In the genomic region with DNA sequence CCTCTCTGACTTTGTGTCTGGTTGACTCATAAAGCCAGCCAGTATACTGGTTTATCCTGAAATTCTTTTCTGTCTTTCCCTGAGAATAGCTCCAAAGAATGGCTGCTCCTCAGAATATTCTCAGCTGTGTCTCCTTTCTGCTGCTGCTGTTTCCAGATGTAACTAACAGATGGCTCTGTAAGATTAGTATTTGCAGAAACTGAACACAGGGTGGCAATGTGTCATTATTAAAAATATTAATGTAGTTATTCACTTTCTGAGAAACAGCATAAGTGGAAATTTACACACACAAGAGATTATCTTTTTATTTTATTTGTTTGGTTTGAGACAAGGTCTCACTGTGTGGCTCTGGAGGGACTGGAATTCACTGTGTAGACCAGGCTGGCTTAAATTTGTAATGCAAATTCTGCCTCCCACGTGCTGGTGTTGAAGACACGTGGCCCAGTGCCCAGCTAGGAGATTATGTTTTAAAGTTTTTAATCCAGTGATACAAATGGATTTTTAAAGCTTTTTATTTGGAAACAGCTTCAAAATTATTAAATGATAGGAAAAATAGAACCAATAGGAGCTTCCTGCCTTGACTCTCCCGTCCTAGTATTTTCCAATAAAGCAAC, we compare ENCODE assay signal across 23 mouse cellular contexts. TPM values are rescaled to one million over a fixed set of nuclear protein-coding genes. Genes with fewer than 3 reads are reported as not detected.
A peak's percentile ranks its signal among the peaks of the same experiment; 100 is the strongest.
DNase-seq lines count a peak whose midpoint lies in the region; ATAC-seq and TF ChIP-seq lines count a peak whose summit lies in the region.
"Had no signal": no experiment of that assay in that cellular context is flagged by ENCODE, and none has a peak within 500 bp of the region (broad histone marks: within the 10 kb centered on the region; RNA-seq: fewer than 3 reads in every experiment).

No protein-coding gene starts in this region.

- no peak overlapping the region for H3K4me3 ChIP-seq in intestine, postnatal 0 days (ENCODE audit: low read depth, low read length)
- no peak overlapping the region for H3K4me3 ChIP-seq in intestine, embryonic 15.5 days (replicated peaks)
- no peak overlapping the region for H3K4me3 ChIP-seq in midbrain, postnatal 0 days (ENCODE audit: low read depth, low read length)
- no peak overlapping the region for H3K4me3 ChIP-seq in midbrain, embryonic 13.5 days (replicated peaks)
- H3K4me3 ChIP-seq in G1E (ENCODE audit: low read depth, low read length), result no peak overlapping the region
- no peak overlapping the region for H3K4me3 ChIP-seq in stomach, postnatal 0 days (ENCODE audit: low read depth, low read length)
- H3K4me3 ChIP-seq: embryonic facial prominence, embryonic 15.5 days; liver, embryonic 12.5 days; lung, embryonic 15.5 days; midbrain, embryonic 12.5 days had no signal

- 67% methylated on average over 3 of the region's 3 CpGs for WGBS in intestine, postnatal 0 days
- WGBS in intestine, embryonic 15.5 days, result 70% methylated on average over 3 of the region's 3 CpGs
- WGBS in midbrain, postnatal 0 days, result 27% methylated on average over 3 of the region's 3 CpGs
- whole genome bisulfite sequencing in midbrain, embryonic 13.5 days, result 42% methylated on average over 3 of the region's 3 CpGs
- WGBS in stomach, postnatal 0 days, result 41% methylated on average over 3 of the region's 3 CpGs

- no peak for TF ChIP-seq EP300 in stomach, postnatal 0 days (optimal IDR thresholded peaks at IDR 0.05)

- TF ChIP-seq CTCF in intestine, postnatal 0 days (IDR thresholded peaks at IDR 0.05; ENCODE audit: low read depth), result peak; percentile 22; the same call in 1 of the 2 replicates
- peak; percentile 46 for TF ChIP-seq CTCF in midbrain, postnatal 0 days (IDR thresholded peaks at IDR 0.05)
- no peak for TF ChIP-seq CTCF in G1E (IDR thresholded peaks at IDR 0.05; ENCODE audit: low read depth, low read length)
- TF ChIP-seq CTCF in stomach, postnatal 0 days (IDR thresholded peaks at IDR 0.05; ENCODE audit: low read depth), result peak; percentile 39

- no peak overlapping the region for H3K9ac ChIP-seq in intestine, postnatal 0 days (ENCODE audit: low read depth, low read length)
- no peak overlapping the region for H3K9ac ChIP-seq in intestine, embryonic 15.5 days
- H3K9ac ChIP-seq in midbrain, postnatal 0 days (replicated peaks; ENCODE audit: low read length, poor library complexity, severe bottlenecking), result no peak overlapping the region
- no peak overlapping the region for H3K9ac ChIP-seq in midbrain, embryonic 13.5 days (replicated peaks)
- no peak overlapping the region for H3K9ac ChIP-seq in stomach, postnatal 0 days (ENCODE audit: low read length)
- H3K9ac ChIP-seq: embryonic facial prominence, embryonic 15.5 days; liver, embryonic 12.5 days; lung, embryonic 15.5 days; midbrain, embryonic 12.5 days had no signal

- no peak for ATAC-seq in intestine, postnatal 0 days
- ATAC-seq in intestine, embryonic 15.5 days, result no peak
- 0 out of 2 replicates have a peak, but pooled peaks have one; percentile 41 for ATAC-seq in midbrain, postnatal 0 days (ENCODE audit: low FRiP score)
- ATAC-seq in midbrain, embryonic 13.5 days, result no peak
- peak; percentile 34 for ATAC-seq in G1E (ENCODE audit: extremely low read depth, insufficient number of reproducible peaks, low FRiP score, poor library complexity, severe bottlenecking)
- ATAC-seq in stomach, postnatal 0 days (ENCODE audit: low FRiP score, low TSS enrichment), result no peak
- ATAC-seq: activated CD4-positive, CD25-positive, alpha-beta regulatory T cell, adult 4 months; liver, embryonic 12.5 days; Patski had no signal

- H3K9me3 ChIP-seq in intestine, postnatal 0 days (ENCODE audit: control insufficient read depth), result no peaks in the 10 kb centered on the region
- no peaks in the 10 kb centered on the region for H3K9me3 ChIP-seq in intestine, embryonic 15.5 days
- no peaks in the 10 kb centered on the region for H3K9me3 ChIP-seq in midbrain, postnatal 0 days (ENCODE audit: low read length)
- no peaks in the 10 kb centered on the region for H3K9me3 ChIP-seq in midbrain, embryonic 13.5 days
- H3K9me3 ChIP-seq in G1E (replicated peaks), result no peaks in the 10 kb centered on the region
- no peaks in the 10 kb centered on the region for H3K9me3 ChIP-seq in stomach, postnatal 0 days (ENCODE audit: control insufficient read depth, low read length)
- H3K9me3 ChIP-seq: embryonic facial prominence, embryonic 15.5 days; liver, embryonic 12.5 days; lung, embryonic 15.5 days; midbrain, embryonic 12.5 days had no signal

- H3K27me3 ChIP-seq in intestine, postnatal 0 days (replicated peaks; ENCODE audit: control insufficient read depth, insufficient read depth, low read length), result no peaks in the 10 kb centered on the region
- H3K27me3 ChIP-seq in intestine, embryonic 15.5 days (replicated peaks), result no peaks in the 10 kb centered on the region
- H3K27me3 ChIP-seq in midbrain, postnatal 0 days (ENCODE audit: insufficient read depth, low read length), result no peaks in the 10 kb centered on the region
- no peaks in the 10 kb centered on the region for H3K27me3 ChIP-seq in midbrain, embryonic 13.5 days
- H3K27me3 ChIP-seq in G1E (ENCODE audit: insufficient read depth, low read length), result 0 out of 2 replicates have a peak, but pooled peaks cover 4% of the 10 kb centered on the region
- no peaks in the 10 kb centered on the region for H3K27me3 ChIP-seq in stomach, postnatal 0 days (ENCODE audit: control insufficient read depth, insufficient read depth, low read length)
- H3K27me3 ChIP-seq: embryonic facial prominence, embryonic 15.5 days; liver, embryonic 12.5 days; lung, embryonic 15.5 days; midbrain, embryonic 12.5 days; Patski had no signal

- H3K4me1 ChIP-seq in intestine, postnatal 0 days (replicated peaks; ENCODE audit: control insufficient read depth, insufficient read depth, low read length), result no peaks in the 10 kb centered on the region
- H3K4me1 ChIP-seq in intestine, embryonic 15.5 days (replicated peaks), result no peaks in the 10 kb centered on the region
- no peaks in the 10 kb centered on the region for H3K4me1 ChIP-seq in midbrain, postnatal 0 days (ENCODE audit: insufficient read depth, low read length)
- H3K4me1 ChIP-seq in midbrain, embryonic 13.5 days (replicated peaks), result no peaks in the 10 kb centered on the region
- H3K4me1 ChIP-seq in G1E (ENCODE audit: insufficient read depth, low read depth, low read length), result peaks cover 4% of the 10 kb centered on the region; the same call in 1 of the 2 replicates
- no peaks in the 10 kb centered on the region for H3K4me1 ChIP-seq in stomach, postnatal 0 days (replicated peaks; ENCODE audit: control insufficient read depth, insufficient read depth)
- H3K4me1 ChIP-seq: embryonic facial prominence, embryonic 15.5 days; lung, embryonic 15.5 days; midbrain, embryonic 12.5 days had no signal

- H3K27ac ChIP-seq in intestine, postnatal 0 days (ENCODE audit: low read depth, low read length), result no peak overlapping the region
- no peak overlapping the region for H3K27ac ChIP-seq in intestine, embryonic 15.5 days
- H3K27ac ChIP-seq in midbrain, postnatal 0 days (ENCODE audit: low read depth, low read length), result no peak overlapping the region
- no peak overlapping the region for H3K27ac ChIP-seq in midbrain, embryonic 13.5 days
- no peak overlapping the region for H3K27ac ChIP-seq in stomach, postnatal 0 days (replicated peaks)
- H3K27ac ChIP-seq: embryonic facial prominence, embryonic 15.5 days; liver, embryonic 12.5 days; lung, embryonic 15.5 days; macrophage; midbrain, embryonic 12.5 days had no signal

- H3K36me3 ChIP-seq in intestine, postnatal 0 days (ENCODE audit: control insufficient read depth, insufficient read depth), result no peaks in the 10 kb centered on the region
- H3K36me3 ChIP-seq in intestine, embryonic 15.5 days, result no peaks in the 10 kb centered on the region
- no peaks in the 10 kb centered on the region for H3K36me3 ChIP-seq in midbrain, postnatal 0 days (ENCODE audit: insufficient read depth, low read length)
- no peaks in the 10 kb centered on the region for H3K36me3 ChIP-seq in midbrain, embryonic 13.5 days
- no peaks in the 10 kb centered on the region for H3K36me3 ChIP-seq in G1E (replicated peaks)
- H3K36me3 ChIP-seq in stomach, postnatal 0 days (ENCODE audit: control insufficient read depth, insufficient read depth, low read length), result no peaks in the 10 kb centered on the region
- H3K36me3 ChIP-seq: embryonic facial prominence, embryonic 15.5 days; liver, embryonic 12.5 days; lung, embryonic 15.5 days; midbrain, embryonic 12.5 days had no signal

- peak; percentile 32 for DNase-seq in midbrain, postnatal 0 days (ENCODE audit: low spot score)
- DNase-seq in G1E (ENCODE audit: low spot score), result no peak
- DNase-seq in stomach, postnatal 0 days (ENCODE audit: low spot score), result no peak
- DNase-seq in right cerebral cortex, postnatal 36 days (ENCODE audit: low spot score in 2 of 2), result no peak
- DNase-seq in spleen, postnatal 14 days (ENCODE audit: low spot score in 2 of 2), result no peak
- DNase-seq: adrenal gland, postnatal 14 days; cerebellum, adult 2 months; cerebellum, postnatal 36 days; gastrocnemius, postnatal 10 days; kidney, adult 8-10 months; kidney, postnatal 36 days; thymus, adult 18-20 months; thymus, postnatal 4 days had no signal

- H3K4me2 ChIP-seq in intestine, postnatal 0 days (replicated peaks; ENCODE audit: low read depth), result no peak overlapping the region
- no peak overlapping the region for H3K4me2 ChIP-seq in intestine, embryonic 15.5 days (replicated peaks)
- no peak overlapping the region for H3K4me2 ChIP-seq in midbrain, postnatal 0 days (ENCODE audit: low read depth, low read length, poor library complexity, severe bottlenecking)
- H3K4me2 ChIP-seq in midbrain, embryonic 13.5 days (replicated peaks), result no peak overlapping the region
- H3K4me2 ChIP-seq in stomach, postnatal 0 days (replicated peaks; ENCODE audit: low read depth), result no peak overlapping the region
- H3K4me2 ChIP-seq: embryonic facial prominence, embryonic 15.5 days; liver, embryonic 12.5 days; lung, embryonic 15.5 days; midbrain, embryonic 12.5 days had no signal

RNA-seq across cellular contexts. Expression of gene Eif2a, which starts 21.8 kb away (rescaled TPM):
- polyA plus RNA-seq in intestine, postnatal 0 days (2015; fragmentation: Nextera tagmentation; extraction: Ambion mirVana), result 28.4 and 29.2 TPM in 2 replicates
- polyA plus RNA-seq in intestine, embryonic 15.5 days (2015; fragmentation: Nextera tagmentation; extraction: Ambion mirVana), result 51.7 and 58.4 TPM in 2 replicates
- total RNA-seq in midbrain, postnatal 0 days (2014; rRNA removed), result 45.5 and 50.9 TPM in 2 replicates
- polyA plus RNA-seq in midbrain, postnatal 0 days (2015; fragmentation: Nextera tagmentation; extraction: Ambion mirVana), result 29.1 and 30.3 TPM in 2 replicates
- 43.3 and 48.3 TPM in 2 replicates for polyA plus RNA-seq in midbrain, embryonic 13.5 days (2015; fragmentation: Nextera tagmentation; extraction: Ambion mirVana)
- total RNA-seq in G1E (2014; fragmentation: Nextera tagmentation) (224 and 235 TPM in 2 replicates), G1E (2017) (89.4 and 95.3 TPM in 2 replicates)
- 8.5 and 8.7 TPM in 2 replicates for polyA plus RNA-seq in G1E (2012)
- 28.4 and 29.7 TPM in 2 replicates for polyA plus RNA-seq in stomach, postnatal 0 days (2015; fragmentation: Nextera tagmentation; extraction: Ambion mirVana)

RNA-seq across cellular contexts. Expression of gene Serp1, which starts 21.9 kb away (rescaled TPM):
- 156 TPM in 2 replicates for polyA plus RNA-seq in intestine, postnatal 0 days (2015; fragmentation: Nextera tagmentation; extraction: Ambion mirVana)
- polyA plus RNA-seq in intestine, embryonic 15.5 days (2015; fragmentation: Nextera tagmentation; extraction: Ambion mirVana), result 197 and 203 TPM in 2 replicates
- 35.7 and 42.4 TPM in 2 replicates for total RNA-seq in midbrain, postnatal 0 days (2014; rRNA removed)
- polyA plus RNA-seq in midbrain, postnatal 0 days (2015; fragmentation: Nextera tagmentation; extraction: Ambion mirVana), result 44.9 and 45.1 TPM in 2 replicates
- 74.0 and 75.3 TPM in 2 replicates for polyA plus RNA-seq in midbrain, embryonic 13.5 days (2015; fragmentation: Nextera tagmentation; extraction: Ambion mirVana)
- total RNA-seq in G1E (2014; fragmentation: Nextera tagmentation) (102 and 130 TPM in 2 replicates), G1E (2017) (89.9 and 91.3 TPM in 2 replicates)
- 60.5 and 72.2 TPM in 2 replicates for polyA plus RNA-seq in G1E (2012)
- 166 and 175 TPM in 2 replicates for polyA plus RNA-seq in stomach, postnatal 0 days (2015; fragmentation: Nextera tagmentation; extraction: Ambion mirVana)

Comparison
In these comparisons a context has a peak if more than half of its experiments do, and no peak if none do; other contexts are left out.
1. ATAC-seq: peak in midbrain, postnatal 0 days (single experiment) and G1E (single experiment); none in intestine, postnatal 0 days (single experiment), intestine, embryonic 15.5 days (single experiment), midbrain, embryonic 13.5 days (single experiment) and stomach, postnatal 0 days (single experiment).